Comparison of ENCODE assay signal across 9 mouse cellular contexts in genomic region chr13:117062628-117063315, GRCm38 (mm10). TPM values are rescaled to one million over a fixed set of nuclear protein-coding genes. Genes with fewer than 3 reads are reported as not detected.
DNase-seq lines count a peak whose midpoint lies in the region; ATAC-seq and TF ChIP-seq lines count a peak whose summit lies in the region.
"Had no signal": no experiment of that assay in that cellular context is flagged by ENCODE, and none has a peak within 500 bp of the region (broad histone marks: within the 10 kb centered on the region; RNA-seq: fewer than 3 reads in every experiment).

No protein-coding gene starts in this region.

- DNase-seq in cerebellum, postnatal 25 days: peak; percentile 3 to 9
- DNase-seq in cerebellum, adult 11 months: no peak
- DNase-seq in kidney, postnatal 36 days: no peak
- DNase-seq in forebrain, postnatal 0 days: peak; percentile 2
- peak; percentile 11 to 50 for DNase-seq in lung, postnatal 4 days
- DNase-seq in spleen, postnatal 14 days (ENCODE audit: low spot score in 2 of 2): no peak
- DNase-seq in MN1 (ENCODE audit: low spot score): no peak

- H3K27me3 ChIP-seq in kidney, embryonic 15.5 days: no peaks in the 10 kb centered on the region
- no peaks in the 10 kb centered on the region for H3K27me3 ChIP-seq in forebrain, postnatal 0 days (ENCODE audit: insufficient read depth, low read length)
- H3K27me3 ChIP-seq: megakaryocyte, embryonic 14.5 days had no signal

- no peak overlapping the region for H3K4me3 ChIP-seq in kidney, embryonic 15.5 days (replicated peaks)
- no peak overlapping the region for H3K4me3 ChIP-seq in forebrain, postnatal 0 days (ENCODE audit: low read depth, low read length)
- H3K4me3 ChIP-seq: megakaryocyte, embryonic 14.5 days had no signal

- no peaks in the 10 kb centered on the region for H3K9me3 ChIP-seq in kidney, embryonic 15.5 days (replicated peaks)
- no peaks in the 10 kb centered on the region for H3K9me3 ChIP-seq in forebrain, postnatal 0 days (ENCODE audit: low read length)
- H3K9me3 ChIP-seq: megakaryocyte, embryonic 14.5 days had no signal

- 0 out of 2 replicates have a peak, but pooled peaks cover 5% of the 10 kb centered on the region for H3K4me1 ChIP-seq in kidney, embryonic 15.5 days
- 0 out of 2 replicates have a peak, but pooled peaks cover 3% of the 10 kb centered on the region for H3K4me1 ChIP-seq in forebrain, postnatal 0 days (ENCODE audit: insufficient read depth)
- H3K4me1 ChIP-seq: megakaryocyte, embryonic 14.5 days had no signal

- no peak for ATAC-seq in kidney, embryonic 15.5 days (replicated peaks; ENCODE audit: low FRiP score)
- no peak for ATAC-seq in forebrain, postnatal 0 days

- peak overlapping the region; percentile 25; the same call in 1 of the 2 replicates for H3K4me2 ChIP-seq in kidney, embryonic 15.5 days
- no peak overlapping the region for H3K4me2 ChIP-seq in forebrain, postnatal 0 days (ENCODE audit: low read depth)

- H3K9ac ChIP-seq in kidney, embryonic 15.5 days: no peak overlapping the region
- no peak overlapping the region for H3K9ac ChIP-seq in forebrain, postnatal 0 days

- no peak for TF ChIP-seq CTCF in forebrain, postnatal 0 days (IDR thresholded peaks at IDR 0.05; ENCODE audit: low read depth)

- 50% methylated on average over 17 of the region's 17 CpGs for WGBS in kidney, embryonic 15.5 days
- WGBS in forebrain, postnatal 0 days: 38% methylated on average over 17 of the region's 17 CpGs

- H3K36me3 ChIP-seq in kidney, embryonic 15.5 days: no peaks in the 10 kb centered on the region
- no peaks in the 10 kb centered on the region for H3K36me3 ChIP-seq in forebrain, postnatal 0 days (ENCODE audit: insufficient read depth)

- no peak overlapping the region for H3K27ac ChIP-seq in kidney, embryonic 15.5 days
- H3K27ac ChIP-seq in forebrain, postnatal 0 days (ENCODE audit: low read depth, low read length): no peak overlapping the region

RNA-seq across cellular contexts. Expression of gene Parp8, which starts 37.4 kb away (rescaled TPM):
- 16.8 and 18.5 TPM in 2 replicates for polyA plus RNA-seq in kidney, embryonic 15.5 days (2015; fragmentation: Nextera tagmentation; extraction: Ambion mirVana)
- 37.2 and 46.1 TPM in 2 replicates for total RNA-seq in forebrain, postnatal 0 days (2014; rRNA removed)
- polyA plus RNA-seq in forebrain, postnatal 0 days (2015; fragmentation: Nextera tagmentation; extraction: Ambion mirVana): 13.3 and 20.8 TPM in 2 replicates

Comparison
In these comparisons a context has a peak if more than half of its experiments do, and no peak if none do; other contexts are left out.
1. DNase-seq: peak in cerebellum, postnatal 25 days (2 of 2), forebrain, postnatal 0 days (single experiment) and lung, postnatal 4 days (2 of 2); none in cerebellum, adult 11 months (single experiment), kidney, postnatal 36 days (0 of 2), spleen, postnatal 14 days (0 of 2) and MN1 (single experiment).